Mouse (Mus musculus) layer of hippocampus, postnatal 10 days (tissue): Measurements from ENCODE around the gene Grin2d. TPM values are rescaled to one million over a fixed set of nuclear protein-coding genes. Genes with fewer than 3 reads are reported as not detected.
A peak's percentile ranks its signal among the peaks of the same experiment; 100 is the strongest.

Source experiments
- DNase-seq, 2 experiments: peaks; one replicate each; pipeline ENCODE4 v3.0.0; 2021; ENCODE audit warnings: low spot score in 2 of 2
- total RNA-seq, 2 experiments: library from RNA; stranded (reverse); gene quantifications; 2 replicates each; pipeline ENCODE4 v1.2.3; 2021

Grin2d gene
- total RNA-seq, 2 experiments from 2014 or later = 32.1 to 33.4 TPM

- DNase-seq = peak; percentile 63 to 75
Measured at GRCm38 (mm10) chr7:45785388-45786135, 92.6 kb downstream of the Grin2d start.

- DNase-seq = peak; percentile 93 to 94
Measured at GRCm38 (mm10) chr7:45784524-45785372, 93.4 kb downstream of the Grin2d start, which contains the start of gene Sult2b1. Gene Sult2b1 (minus strand): TSS chr7:45784669.

- DNase-seq = peak; percentile 69 to 80
Measured at GRCm38 (mm10) chr7:45783511-45784091, 94.6 kb downstream of the Grin2d start, which contains the start of gene Lmtk3. Gene Lmtk3 (plus strand): TSS chr7:45783738.

- no peak for DNase-seq
Measured at GRCm38 (mm10) chr7:45782271-45782670, 95.9 kb downstream of the Grin2d start.

Other genes starting within 250 kb of the Grin2d start
- 1 to 10 TPM; 1.7 TPM for gene Mamstr, start 238.4 kb downstream of the Grin2d start, total RNA-seq
- under 1 TPM in 1 of 2 experiments, not detected in 1; 0.22 TPM for gene Fut2, start 212.0 kb downstream of the Grin2d start, total RNA-seq
- 1 to 10 TPM in 1 of 2 experiments, under 1 TPM in 1; 0.75 to 1.0 TPM for gene Ntn5, start 194.4 kb downstream of the Grin2d start, total RNA-seq
- gene Sec1, start 184.0 kb downstream of the Grin2d start, total RNA-seq = under 1 TPM; 0.14 to 0.18 TPM
- gene Car11, start 178.5 kb downstream of the Grin2d start, total RNA-seq = 100 to 1,000 TPM; 121 to 131 TPM
- 10 to 100 TPM; 37.1 to 43.4 TPM for gene Dbp, start 173.3 kb downstream of the Grin2d start, total RNA-seq
- 100 to 1,000 TPM; 497 to 584 TPM for gene Rpl18, start 162.9 kb downstream of the Grin2d start, total RNA-seq
- gene Sphk2, start 160.4 kb downstream of the Grin2d start, total RNA-seq = 10 to 100 TPM; 27.3 to 27.7 TPM
- under 1 TPM; 0.34 to 0.51 TPM for gene Fam83e, start 157.2 kb downstream of the Grin2d start, total RNA-seq
- gene Spaca4, start 152.6 kb downstream of the Grin2d start, total RNA-seq = not detected
- 100 to 1,000 TPM; 298 to 311 TPM for gene Lmtk3, start 94.6 kb downstream of the Grin2d start, total RNA-seq
- gene Sult2b1, start 93.7 kb downstream of the Grin2d start, total RNA-seq = 10 to 100 TPM; 11.8 to 12.0 TPM
- 100 to 1,000 TPM; 180 to 184 TPM for gene Cyth2, start 63.8 kb downstream of the Grin2d start, total RNA-seq
- gene Kcnj14, start 53.6 kb downstream of the Grin2d start, total RNA-seq = 1 to 10 TPM; 2.0 to 2.6 TPM
- gene Grwd1, start 47.4 kb downstream of the Grin2d start, total RNA-seq = 10 to 100 TPM; 27.0 to 27.3 TPM
- 10 to 100 TPM; 85.4 to 99.2 TPM for gene Kdelr1, start 5.6 kb downstream of the Grin2d start, total RNA-seq
- gene Syngr4, start 18.3 kb upstream of the Grin2d start, total RNA-seq = under 1 TPM in 1 of 2 experiments, not detected in 1; 0.40 TPM
- gene Tmem143, start 18.6 kb upstream of the Grin2d start, total RNA-seq = 10 to 100 TPM; 23.9 TPM
- gene Emp3, start 43.0 kb upstream of the Grin2d start, total RNA-seq = 1 to 10 TPM; 6.2 TPM
- 1 to 10 TPM; 4.2 to 5.3 TPM for gene Ccdc114, start 45.7 kb upstream of the Grin2d start, total RNA-seq
- 1 to 10 TPM; 3.3 to 6.0 TPM for gene Abcc6, start 151.9 kb upstream of the Grin2d start, total RNA-seq
- 100 to 1,000 TPM; 109 to 113 TPM for gene Nomo1, start 155.3 kb upstream of the Grin2d start, total RNA-seq
- 10 to 100 TPM; 17.9 to 18.4 TPM for gene Kcnj11, start 222.4 kb upstream of the Grin2d start, total RNA-seq